Mouse (Mus musculus): ENCODE measurements around the gene Phf24. TPM values are rescaled to one million over a fixed set of nuclear protein-coding genes. Genes with fewer than 3 reads are reported as not detected.

The Phf24 gene
- total RNA-seq, 2 experiments from 2014 or later: 0.30 to 0.79 TPM

- no peak for ATAC-seq (replicated peaks; ENCODE audit: poor library complexity)
These were observed 11.5 kb upstream of the Phf24 start for GRCm38 (mm10) chr4:42904966-42905365.

GRCm38 (mm10) chr4:42913391-42913790 is 3.1 kb upstream of the Phf24 start:
- ATAC-seq (replicated peaks; ENCODE audit: poor library complexity): no peak

GRCm38 (mm10) chr4:42915311-42915710 is 1.1 kb upstream of the Phf24 start:
- ATAC-seq (replicated peaks; ENCODE audit: poor library complexity): no peak

GRCm38 (mm10) chr4:42915966-42916365 is 494 bp upstream of the Phf24 start:
- no peak for ATAC-seq (replicated peaks; ENCODE audit: poor library complexity)

- no peak; the same call in 1 of the 2 replicates for ATAC-seq (replicated peaks; ENCODE audit: poor library complexity)
These were observed 928 bp downstream of the Phf24 start for GRCm38 (mm10) chr4:42917402-42917774.

- ATAC-seq (replicated peaks; ENCODE audit: poor library complexity): no peak
These were observed 4.3 kb downstream of the Phf24 start for GRCm38 (mm10) chr4:42920726-42921125.

GRCm38 (mm10) chr4:42921536-42921935 is 5.1 kb downstream of the Phf24 start:
- no peak for ATAC-seq (replicated peaks; ENCODE audit: poor library complexity)

GRCm38 (mm10) chr4:42922056-42922455 is 5.6 kb downstream of the Phf24 start:
- no peak for ATAC-seq (replicated peaks; ENCODE audit: poor library complexity)

GRCm38 (mm10) chr4:42922461-42922860 is 6.0 kb downstream of the Phf24 start:
- no peak for ATAC-seq (replicated peaks; ENCODE audit: poor library complexity)

GRCm38 (mm10) chr4:42924095-42924710 is 7.7 kb downstream of the Phf24 start:
- no peak for ATAC-seq (replicated peaks; ENCODE audit: poor library complexity)

- ATAC-seq (replicated peaks; ENCODE audit: poor library complexity): no peak
These were observed 11.7 kb downstream of the Phf24 start for GRCm38 (mm10) chr4:42928209-42928608.

- ATAC-seq (replicated peaks; ENCODE audit: poor library complexity): no peak
These were observed 12.5 kb downstream of the Phf24 start for GRCm38 (mm10) chr4:42928952-42929351.

- ATAC-seq (replicated peaks; ENCODE audit: poor library complexity): no peak
These were observed 15.9 kb downstream of the Phf24 start for GRCm38 (mm10) chr4:42932229-42932969.

- peak; percentile 96 for ATAC-seq (replicated peaks; ENCODE audit: poor library complexity)
These were observed 17.2 kb downstream of the Phf24 start for GRCm38 (mm10) chr4:42933630-42934029.

- no peak for ATAC-seq (replicated peaks; ENCODE audit: poor library complexity)
These were observed 24.9 kb downstream of the Phf24 start for GRCm38 (mm10) chr4:42941396-42941795.

- ATAC-seq (replicated peaks; ENCODE audit: poor library complexity): no peak
These were observed 26.9 kb downstream of the Phf24 start for GRCm38 (mm10) chr4:42943341-42943740.

- no peak for ATAC-seq (replicated peaks; ENCODE audit: poor library complexity)
These were observed 27.7 kb downstream of the Phf24 start for GRCm38 (mm10) chr4:42944185-42944584.

GRCm38 (mm10) chr4:42945043-42945442 is 28.6 kb downstream of the Phf24 start:
- ATAC-seq (replicated peaks; ENCODE audit: poor library complexity): no peak

- ATAC-seq (replicated peaks; ENCODE audit: poor library complexity): no peak
These were observed 29.0 kb downstream of the Phf24 start for GRCm38 (mm10) chr4:42945445-42945844.

GRCm38 (mm10) chr4:42945952-42946351 is 29.5 kb downstream of the Phf24 start:
- 0 out of 2 replicates have a peak, but pooled peaks have one; percentile 30 for ATAC-seq (replicated peaks; ENCODE audit: poor library complexity)

GRCm38 (mm10) chr4:42946733-42947290 is 30.4 kb downstream of the Phf24 start:
- ATAC-seq (replicated peaks; ENCODE audit: poor library complexity): no peak

GRCm38 (mm10) chr4:42948527-42948926 is 32.1 kb downstream of the Phf24 start:
- no peak for ATAC-seq (replicated peaks; ENCODE audit: poor library complexity)
